Mouse (Mus musculus) MEL (cell line): Measurements from ENCODE around the gene Prkar1b.

ENCODE experiments used
- CHD2 ChIP-seq: IDR thresholded peaks from 2 replicates; pipeline ENCODE4 v1.6.1; 2011; ENCODE audit warnings: low read length, improper control_type of control experiment
- CTCF ChIP-seq, 3 experiments: IDR thresholded peaks in 2 of 3; conservative IDR thresholded peaks in 1 of 3; 2 replicates each; pipeline ENCODE4 v1.5.1; 2011 to 2012; ENCODE audit warnings: low read length in 3 of 3, low read depth in 2 of 3, mild to moderate bottlenecking in 2 of 3, improper control_type of control experiment in 1 of 3, inconsistent platforms in 1 of 3, mixed read lengths in 1 of 3, moderate library complexity in 1 of 3; ENCODE audit not compliant: control insufficient read depth in 1 of 3, insufficient read depth in 1 of 3, poor library complexity in 1 of 3, severe bottlenecking in 1 of 3
- ELF1 ChIP-seq: IDR thresholded peaks from 2 replicates; pipeline ENCODE4 v1.6.1; 2014; ENCODE audit warnings: low read depth, mild to moderate bottlenecking, inconsistent platforms, low read length, improper control_type of control experiment, moderate library complexity
- ETS1 ChIP-seq: IDR thresholded peaks from 2 replicates; pipeline ENCODE4 v1.6.1; 2012; ENCODE audit warnings: low read depth, mild to moderate bottlenecking, inconsistent platforms, low read length, improper control_type of control experiment, moderate library complexity
- JUND ChIP-seq: IDR thresholded peaks from 2 replicates; pipeline ENCODE4 v1.6.1; 2011; ENCODE audit warnings: low read depth, mild to moderate bottlenecking, improper control_type of control experiment, low read length
- KAT2A ChIP-seq: conservative IDR thresholded peaks from 2 replicates; pipeline ENCODE4 v1.6.1; 2012; ENCODE audit warnings: low read depth, low read length, improper control_type of control experiment, inconsistent platforms
- MAX ChIP-seq: IDR thresholded peaks from 2 replicates; pipeline ENCODE4 v1.6.1; 2011; ENCODE audit warnings: low read length, improper control_type of control experiment
- MYC ChIP-seq: IDR thresholded peaks from 2 replicates; pipeline ENCODE4 v1.6.1; 2011; ENCODE audit warnings: low read depth, mild to moderate bottlenecking, low read length, improper control_type of control experiment, moderate library complexity
- POLR2A ChIP-seq, 2 experiments: IDR thresholded peaks; 2 replicates each; pipeline ENCODE4 v1.6.1; 2011 to 2012; ENCODE audit warnings: low read length in 2 of 2, mild to moderate bottlenecking in 2 of 2, control low read depth in 1 of 2, improper control_type of control experiment in 1 of 2, low read depth in 1 of 2, moderate library complexity in 1 of 2; ENCODE audit not compliant: control insufficient read depth in 1 of 2, insufficient read depth in 1 of 2, poor library complexity in 1 of 2
- SIN3A ChIP-seq: IDR thresholded peaks from 2 replicates; pipeline ENCODE4 v1.6.1; 2012; ENCODE audit warnings: low read length, improper control_type of control experiment, inconsistent platforms
- TCF12 ChIP-seq: IDR thresholded peaks from 2 replicates; pipeline ENCODE4 v1.6.1; 2014; ENCODE audit warnings: low read depth, mild to moderate bottlenecking, inconsistent platforms, low read length, improper control_type of control experiment, moderate library complexity
- UBTF ChIP-seq: IDR thresholded peaks from 2 replicates; pipeline ENCODE4 v1.6.1; 2012; ENCODE audit warnings: low read depth, mild to moderate bottlenecking, inconsistent platforms, low read length, improper control_type of control experiment, moderate library complexity, borderline replicate concordance; ENCODE audit not compliant: insufficient read depth
- ZMIZ1 ChIP-seq: IDR thresholded peaks from 2 replicates; pipeline ENCODE4 v1.6.1; 2012; ENCODE audit warnings: low read depth, mild to moderate bottlenecking, inconsistent platforms, low read length, improper control_type of control experiment, moderate library complexity
- ZNF384 ChIP-seq: IDR thresholded peaks from 2 replicates; pipeline ENCODE4 v1.6.1; 2012; ENCODE audit warnings: low read depth, mild to moderate bottlenecking, inconsistent platforms, low read length, improper control_type of control experiment

DNA sequence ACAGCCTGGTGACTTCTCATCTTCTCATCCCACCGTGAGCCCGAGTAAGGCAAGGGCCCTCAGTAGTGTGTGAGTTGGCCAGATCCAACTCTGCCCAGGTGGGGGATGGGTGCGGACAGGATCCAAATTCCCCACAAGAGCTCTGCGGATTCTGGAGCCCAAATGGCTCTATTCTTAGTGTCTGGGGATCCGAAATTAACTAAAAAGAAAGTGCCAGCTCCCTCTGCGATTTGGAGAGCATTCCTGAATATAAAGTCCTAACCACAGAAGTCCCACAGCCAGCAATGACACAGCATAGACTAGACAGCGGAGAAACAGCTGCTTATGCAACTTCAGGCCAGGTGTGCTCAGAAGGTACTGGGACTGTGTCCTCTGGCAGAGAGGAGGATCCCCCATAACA is 100.4 kb downstream of the Prkar1b start:
- TF ChIP-seq MAX (no peak), JUND (no peak), ELF1 (no peak), CTCF (IDR thresholded peaks at IDR 0.05 in 2 of 3, conservative IDR thresholded peaks at IDR 0.05 in 1 of 3; ENCODE audit: control insufficient read depth in 1 of 3, insufficient read depth in 1 of 3, low read depth in 2 of 3, low read length in 3 of 3, poor library complexity in 1 of 3, severe bottlenecking in 1 of 3) (no peak), ZMIZ1 (no peak), TCF12 (no peak), POLR2A (IDR thresholded peaks at IDR 0.05; ENCODE audit: control insufficient read depth in 1 of 2, insufficient read depth in 1 of 2, low read depth in 1 of 2, low read length in 2 of 2, poor library complexity in 1 of 2) (no peak), SIN3A (no peak), MYC (no peak), ZNF384 (no peak), KAT2A (no peak), UBTF (no peak), CHD2 (no peak), ETS1 (no peak)
